Mouse (Mus musculus): ENCODE results near the gene Cenps. TPM values are rescaled to one million over a fixed set of nuclear protein-coding genes. Genes with fewer than 3 reads are reported as not detected.
"Not testable (repeated sequence)": the region's sequence is repeated elsewhere in the genome, so short reads cannot be mapped to it uniquely, and the experiment has no call there.

The Cenps gene
- polyA plus RNA-seq, 2 experiments from 2014 or later = 6.8 to 8.5 TPM

- peak; percentile 91 for ATAC-seq
These were observed 33.4 kb downstream of the Cenps start, which contains the start of gene Dffa for GRCm38 (mm10) chr4:149103875-149104561. Dffa (plus strand) TSS chr4:149104146.

GRCm38 (mm10) chr4:149101456-149101855, 36.0 kb downstream of the Cenps start:
- no peak for ATAC-seq

DNA sequence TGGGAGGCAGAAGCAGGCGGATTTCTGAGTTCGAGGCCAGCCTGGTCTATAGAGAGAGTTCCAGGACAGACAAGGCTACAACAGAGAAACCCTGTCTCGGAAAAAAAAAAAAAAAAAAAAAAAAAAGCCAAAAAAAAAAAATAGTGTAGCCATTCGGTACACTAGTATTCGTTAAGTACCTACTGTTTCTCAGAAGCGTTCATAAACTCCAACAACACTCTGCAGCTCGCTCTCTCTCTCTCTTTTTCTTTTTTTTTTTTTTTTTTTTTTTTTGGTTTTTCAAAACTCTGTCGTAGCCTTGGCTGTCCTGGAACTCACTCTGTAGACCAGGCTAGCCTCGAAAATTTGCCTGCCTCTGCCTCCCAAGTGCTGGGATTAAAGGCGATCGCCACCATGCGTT, 37.0 kb downstream of the Cenps start:
- ATAC-seq = not testable (repeated sequence)

DNA sequence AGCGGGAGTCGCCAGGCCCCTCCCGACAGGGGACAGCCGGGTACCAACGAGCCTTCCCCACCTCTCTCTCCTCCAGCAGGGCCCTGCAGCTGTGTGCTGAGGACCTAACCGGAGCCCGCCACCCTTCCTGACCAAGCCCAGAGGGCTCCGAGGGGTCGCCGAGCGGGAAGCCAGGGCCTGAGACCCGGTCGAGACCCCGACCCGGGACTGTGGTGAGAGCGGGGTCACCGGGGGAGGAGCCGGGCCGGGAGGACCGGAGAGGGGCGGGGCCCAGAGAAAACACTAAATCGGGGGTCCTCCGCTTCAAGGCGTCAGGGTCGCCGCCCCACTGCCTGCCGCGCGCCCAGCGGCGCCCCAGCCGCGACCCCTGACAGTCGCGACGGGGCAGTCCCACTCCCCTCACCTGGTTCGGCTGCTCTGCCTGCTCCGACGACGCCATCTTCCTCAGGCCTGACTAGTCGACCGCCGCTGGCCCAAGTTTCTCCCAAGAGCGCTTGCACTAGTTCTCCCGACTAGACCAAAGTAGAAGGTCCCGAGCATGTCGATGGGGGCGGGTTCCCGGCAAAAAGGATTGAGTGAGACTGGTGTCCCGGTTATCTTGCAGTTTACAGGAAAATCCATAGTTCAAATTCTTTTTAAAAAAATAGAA, 37.9 kb downstream of the Cenps start, which contains the start of gene Pex14:
TSS of gene Pex14 (minus strand) at position 508 of the 649 bp plus-strand sequence.
- peak; percentile 78 for ATAC-seq

DNA sequence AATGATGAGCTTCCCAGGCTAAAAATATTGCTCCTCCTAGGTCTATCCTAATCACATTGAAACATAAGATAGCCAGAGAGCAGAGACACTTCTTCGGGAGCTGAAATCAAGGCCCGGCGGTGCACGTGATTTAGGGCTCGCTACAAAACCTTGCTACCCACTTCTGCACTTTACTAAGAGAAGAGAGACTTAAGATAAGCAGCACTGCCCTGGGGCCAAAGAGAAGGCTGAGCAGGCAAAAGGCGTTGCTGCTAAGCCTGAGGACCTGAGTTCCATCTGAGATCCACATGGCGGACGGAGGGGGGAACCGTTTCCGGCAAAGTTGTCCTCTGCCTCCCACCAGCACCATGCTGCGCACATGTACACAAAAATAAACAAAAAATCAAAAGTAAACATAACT, 38.9 kb downstream of the Cenps start:
- ATAC-seq = no peak

DNA sequence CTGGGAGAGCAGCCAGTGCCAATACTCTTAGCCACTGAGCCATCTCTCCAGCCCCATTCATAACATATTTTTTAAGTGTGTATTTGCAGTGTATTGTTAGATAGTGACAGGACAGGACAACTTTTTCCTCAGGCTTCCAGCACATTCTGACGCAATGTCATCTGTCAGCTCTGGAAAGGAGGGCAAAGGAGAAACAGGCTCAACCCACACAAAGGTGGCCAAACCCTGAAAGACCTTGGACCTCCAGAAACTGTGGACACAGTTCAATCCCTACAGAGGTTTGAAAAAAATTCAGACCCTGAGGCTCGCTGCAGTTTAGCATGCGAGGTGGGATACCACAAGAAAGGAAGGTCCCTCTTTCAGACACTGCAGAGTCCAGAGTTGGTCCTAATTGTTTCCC, 39.5 kb downstream of the Cenps start:
- ATAC-seq = no peak

- ATAC-seq = no peak
These were observed 46.1 kb downstream of the Cenps start for GRCm38 (mm10) chr4:149091364-149091763.

GRCm38 (mm10) chr4:149085381-149085780, 52.0 kb downstream of the Cenps start:
- no peak for ATAC-seq

DNA sequence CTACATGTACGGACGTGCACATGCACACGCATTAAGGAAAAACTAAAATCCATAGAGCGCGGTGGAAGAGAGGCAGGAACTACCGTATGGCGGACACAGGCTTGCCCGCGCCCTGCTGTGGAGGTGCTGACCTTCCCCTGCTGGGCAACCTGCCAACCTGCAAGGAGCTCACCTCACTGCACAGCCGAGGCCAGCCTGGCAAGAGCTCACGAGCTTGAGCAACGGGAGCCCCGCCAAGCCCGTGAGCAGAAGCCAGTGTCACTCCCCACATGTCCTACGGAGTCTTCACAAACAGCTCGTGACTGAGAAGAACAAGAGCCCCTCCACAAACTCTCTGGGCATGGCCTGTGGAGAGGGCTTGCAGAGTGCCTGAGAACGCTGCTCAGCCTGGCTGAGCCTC, 55.9 kb downstream of the Cenps start:
- ATAC-seq = no peak

- ATAC-seq = no peak
These were observed 57.3 kb downstream of the Cenps start for GRCm38 (mm10) chr4:149080111-149080510.

DNA sequence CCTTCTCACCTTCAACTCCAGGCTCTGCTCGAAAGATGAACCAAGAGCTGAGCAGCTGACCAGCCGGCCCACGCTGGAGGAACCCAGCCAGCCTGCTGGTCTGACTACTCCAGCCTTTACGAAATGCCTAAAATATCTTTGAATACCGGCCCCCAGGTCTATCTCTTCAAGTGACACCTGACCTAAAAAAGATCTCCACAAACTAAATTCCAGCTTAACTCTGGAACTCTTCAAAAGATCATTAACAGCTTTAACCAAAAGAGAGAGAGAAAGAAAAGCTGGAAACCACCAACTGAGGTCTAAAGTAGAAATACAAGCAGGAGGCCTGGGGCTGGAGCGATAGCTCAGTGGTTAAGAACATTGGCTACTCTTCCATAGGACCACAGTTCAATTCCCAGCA, 57.8 kb downstream of the Cenps start:
- ATAC-seq = no peak

GRCm38 (mm10) chr4:149078261-149078660, 59.2 kb downstream of the Cenps start:
- ATAC-seq = no peak

Other genes starting within 250 kb of the Cenps start
- gene Pex14, start 37.8 kb downstream of the Cenps start, polyA plus RNA-seq (2017; shearing (Covaris generic)) = 10 to 100 TPM; 16.2 to 23.5 TPM
- gene Dffa, start 33.5 kb downstream of the Cenps start, polyA plus RNA-seq (2017; shearing (Covaris generic)) = 10 to 100 TPM; 20.4 to 30.8 TPM
- gene Cort, start 10.9 kb downstream of the Cenps start, polyA plus RNA-seq (2017; shearing (Covaris generic)) = not detected
- 10 to 100 TPM; 41.3 to 86.4 TPM for gene Pgd, start 29.1 kb upstream of the Cenps start, polyA plus RNA-seq (2017; shearing (Covaris generic))
- gene Kif1b, start 170.1 kb upstream of the Cenps start, polyA plus RNA-seq (2017; shearing (Covaris generic)) = 10 to 100 TPM; 11.9 to 15.0 TPM

Measured in CD4-positive, CD25-positive, alpha-beta regulatory T cell, adult 4 months (primary cell).